Mouse (Mus musculus) large intestine, adult 2 months (tissue): ENCODE results near the gene Gm9964. TPM values are rescaled to one million over a fixed set of nuclear protein-coding genes. Genes with fewer than 3 reads are reported as not detected.
"Not testable (repeated sequence)": the region's sequence is repeated elsewhere in the genome, so short reads cannot be mapped to it uniquely, and the experiment has no call there.

Source experiments
- DNase-seq: peaks from one replicate; pipeline ENCODE4 v3.0.0-alpha.2; 2012; ENCODE audit warnings: low read depth, low spot score
- WGBS: fragments of 180-500 bp; shearing (Covaris S2); methylation state at CpG from one replicate; pipeline ENCODE4 v1.1.7; 2018; 5-methylcytosine and 5-hydroxymethylcytosine counted together
- polyA plus RNA-seq: library from polyadenylated mRNA; depleted of rRNA; stranded (reverse); fragments of >200 nt; gene quantifications from 2 replicates; pipeline ENCODE4 v1.2.3, GENCODE M21; 2012; rRNA removed

The Gm9964 gene
- polyA plus RNA-seq, 1 experiment = not detected

DNA sequence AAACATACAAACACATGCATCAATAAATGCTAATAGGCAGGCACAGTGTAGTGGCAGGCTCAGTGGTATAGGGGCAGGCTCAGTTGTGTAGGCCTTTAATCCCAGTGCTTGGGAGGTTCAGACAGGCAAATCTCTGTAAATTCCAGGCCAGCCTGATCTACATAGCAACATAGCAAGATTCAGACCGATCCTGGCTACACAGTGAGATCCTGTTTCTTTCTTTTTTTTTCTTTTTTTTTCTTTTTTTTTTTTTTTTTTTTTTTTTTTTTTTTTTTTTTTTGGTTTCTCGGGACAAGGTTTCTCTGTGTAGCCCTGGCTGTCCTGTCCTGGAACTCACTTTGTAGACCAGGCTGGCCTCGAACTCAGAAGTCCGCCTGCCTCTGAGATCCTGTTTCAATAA, 36.6 kb downstream of the Gm9964 start:
- WGBS = 89% methylated on average over 4 of the region's 4 CpGs
- DNase-seq = not testable (repeated sequence)

GRCm38 (mm10) chr11:79258738-79259137, 38.0 kb downstream of the Gm9964 start:
- 81% methylated on average over 6 of the region's 6 CpGs for WGBS
- no peak for DNase-seq

DNA sequence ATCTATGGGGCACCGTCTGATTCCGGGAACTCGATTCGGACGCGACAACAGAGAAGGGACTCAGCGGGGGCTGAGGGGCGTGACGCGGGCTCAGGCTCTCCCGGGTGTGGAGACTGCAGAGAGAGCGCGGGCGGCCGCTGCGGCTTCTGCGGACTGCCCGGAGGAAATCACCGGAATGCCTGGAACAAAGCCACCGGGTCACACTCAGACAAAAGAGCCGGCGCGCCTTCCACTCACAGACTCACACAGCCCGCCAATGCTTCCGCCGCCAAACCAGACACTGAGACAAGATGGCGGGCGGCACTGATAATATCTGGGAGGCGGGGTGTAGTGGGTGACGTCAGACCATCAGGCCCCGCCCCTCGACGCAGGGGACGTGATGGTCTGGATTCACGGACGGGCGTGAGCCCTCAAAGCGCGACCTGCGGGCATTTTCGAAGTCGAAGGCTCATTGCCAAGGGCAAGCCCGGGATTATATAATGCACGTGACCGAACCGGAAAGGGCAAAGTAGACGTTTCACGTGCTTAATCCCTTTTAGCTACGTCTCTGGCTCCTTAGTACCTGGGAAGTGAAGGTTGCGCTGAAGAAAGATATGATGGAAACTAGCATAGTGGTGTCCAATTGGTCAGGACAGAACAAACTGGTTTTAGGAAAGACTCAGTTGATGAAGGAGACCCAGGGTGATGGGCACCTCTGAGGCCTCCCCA, 42.2 kb downstream of the Gm9964 start, which contains the start of gene Wsb1:
TSS of gene Wsb1 (minus strand) at position 281 of the 708 bp plus-strand sequence.
- WGBS = 1% methylated on average over 50 of the region's 50 CpGs
- DNase-seq = no peak

GRCm38 (mm10) chr11:79253542-79254390, 42.9 kb downstream of the Gm9964 start:
- WGBS = under 1% methylated on average over 49 of the region's 49 CpGs
- no peak for DNase-seq

DNA sequence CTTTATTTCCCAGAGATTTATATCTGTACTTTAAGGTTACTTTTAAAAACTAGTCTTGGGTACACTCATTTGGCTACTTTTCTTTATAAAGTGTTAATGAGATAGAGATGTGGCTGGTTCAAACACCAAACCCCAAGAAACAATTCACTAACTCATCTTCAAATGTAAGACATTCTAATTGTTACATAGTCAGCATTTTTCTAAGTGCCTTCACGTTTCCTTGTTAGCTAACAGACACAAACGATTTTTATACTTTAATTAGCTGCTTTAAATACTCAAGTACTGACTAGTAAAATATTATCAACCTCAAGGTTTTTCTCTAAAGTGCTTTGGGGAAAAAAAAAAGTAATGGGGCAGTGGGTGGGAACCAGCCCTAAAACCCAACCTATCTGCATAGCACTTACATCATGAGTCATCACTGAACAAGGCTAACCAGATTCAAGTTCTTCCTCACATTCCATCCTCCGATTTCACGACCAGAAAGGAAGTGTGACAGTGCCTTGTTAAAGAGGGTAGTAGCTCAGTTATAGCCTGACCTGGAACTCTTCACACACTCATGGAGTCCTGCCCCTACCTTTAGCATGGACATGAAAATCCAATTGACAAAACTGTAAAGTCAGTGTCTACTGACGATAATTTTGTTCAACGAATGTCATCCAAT, 43.7 kb downstream of the Gm9964 start:
- DNase-seq = no peak
- WGBS = under 1% methylated on average over 6 of the region's 6 CpGs

Other genes with a start within 250 kb of the Gm9964 start
- 55.3 and 101 TPM in 2 replicates for gene Ksr1, start 150.5 kb downstream of the Gm9964 start, polyA plus RNA-seq
- 41.8 and 58.0 TPM in 2 replicates for gene Wsb1, start 42.2 kb downstream of the Gm9964 start, polyA plus RNA-seq
- 5.3 and 9.2 TPM in 2 replicates for gene Nf1, start 42.8 kb upstream of the Gm9964 start, polyA plus RNA-seq
- gene Omg, start 207.2 kb upstream of the Gm9964 start, polyA plus RNA-seq = 0.05 and 0.08 TPM in 2 replicates
- gene Evi2b, start 226.9 kb upstream of the Gm9964 start, polyA plus RNA-seq = 8.9 and 9.0 TPM in 2 replicates
- gene Evi2, start 233.7 kb upstream of the Gm9964 start, polyA plus RNA-seq = 0.24 and 0.58 TPM in 2 replicates
- gene Evi2a, start 233.7 kb upstream of the Gm9964 start, polyA plus RNA-seq = 4.9 and 8.7 TPM in 2 replicates